Mouse (Mus musculus): ENCODE measurements at regions not wholly inside any gene's neighbourhood (a gene's known extent, or its start where the extent isn't known, plus 50 kb on each side); places are given as distances from the start of the nearest gene placed in this dataset.

DNA sequence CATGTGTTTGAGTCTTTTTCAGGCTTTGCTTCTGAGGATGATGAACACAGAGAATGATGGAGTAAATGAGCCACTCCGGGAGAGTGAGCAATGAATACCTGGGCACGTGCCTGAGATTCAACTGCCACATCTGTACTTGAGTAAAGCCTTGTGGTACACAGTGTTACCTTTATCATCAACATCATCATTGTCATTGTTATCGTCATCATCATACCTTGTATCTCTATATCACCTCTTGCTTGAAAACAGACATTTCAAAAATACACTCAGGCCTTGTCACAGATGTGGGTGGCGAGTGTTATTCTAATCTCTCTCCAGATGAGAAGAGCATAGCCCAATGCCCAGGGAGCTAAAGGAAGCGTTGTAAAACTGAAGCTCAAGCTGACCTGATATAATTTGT is 158.4 kb downstream of the Ifng start:
- TF ChIP-seq CTCF (IDR thresholded peaks at IDR 0.05; ENCODE audit: low read depth, low read length) (no peak), POLR2A (IDR thresholded peaks at IDR 0.05; ENCODE audit: borderline replicate concordance, low read depth, low read length) (no peak)
